Mouse (Mus musculus) forebrain, embryonic 13.5 days (tissue): ENCODE data around the gene Rad51b. TPM values are rescaled to one million over a fixed set of nuclear protein-coding genes. Genes with fewer than 3 reads are reported as not detected.

ENCODE experiments used
- ATAC-seq: fragments of 200-750 bp; cut with Nextera tagmentation; 2 replicates; pipeline ENCODE4 v1.8.0; 2017
- H3K27ac ChIP-seq: fragments of 300-500 bp; sonication (generic); 2 replicates; pipeline ENCODE4 v1.5.1; 2015; ENCODE audit warnings: inconsistent platforms, mild to moderate bottlenecking, moderate library complexity
- H3K27me3 ChIP-seq: fragments of 300-500 bp; sonication (generic); 2 replicates; pipeline ENCODE4 v1.6.1; 2015; ENCODE audit warnings: mild to moderate bottlenecking, inconsistent platforms
- H3K36me3 ChIP-seq: fragments of 300-500 bp; sonication (generic); 2 replicates; pipeline ENCODE4 v1.6.1; 2015; ENCODE audit warnings: mild to moderate bottlenecking, inconsistent platforms; ENCODE audit not compliant: poor library complexity, severe bottlenecking
- H3K4me1 ChIP-seq: fragments of 300-500 bp; sonication (generic); 2 replicates; pipeline ENCODE4 v1.6.1; 2015; ENCODE audit warnings: inconsistent platforms
- H3K4me2 ChIP-seq: fragments of 300-500 bp; sonication (generic); 2 replicates; pipeline ENCODE4 v1.6.1; 2015; ENCODE audit warnings: inconsistent platforms, mild to moderate bottlenecking, moderate library complexity
- H3K4me3 ChIP-seq: fragments of 300-500 bp; sonication (generic); 2 replicates; pipeline ENCODE4 v1.5.1; 2015; ENCODE audit warnings: mild to moderate bottlenecking, inconsistent platforms
- H3K9ac ChIP-seq: fragments of 300-500 bp; sonication (generic); 2 replicates; pipeline ENCODE4 v1.6.1; 2015; ENCODE audit warnings: mild to moderate bottlenecking, inconsistent platforms
- H3K9me3 ChIP-seq: fragments of 300-500 bp; sonication (generic); replicated peaks from 2 replicates; pipeline ENCODE4 v1.6.1; 2016; ENCODE audit warnings: inconsistent platforms
- WGBS: fragments of 180-500 bp; shearing (Covaris S2); methylation state at CpG from one replicate; pipeline ENCODE4 v1.1.7; 2015; 5-methylcytosine and 5-hydroxymethylcytosine counted together
- polyA plus RNA-seq: library from polyadenylated mRNA; unstranded; fragments of >200 nt; fragmentation: Nextera tagmentation; extraction: Ambion mirVana; gene quantifications from 2 replicates; pipeline ENCODE4 v1.2.1, GENCODE M21; 2015

Rad51b gene
- polyA plus RNA-seq, 1 experiment from 2014 or later = 5.7 TPM

DNA sequence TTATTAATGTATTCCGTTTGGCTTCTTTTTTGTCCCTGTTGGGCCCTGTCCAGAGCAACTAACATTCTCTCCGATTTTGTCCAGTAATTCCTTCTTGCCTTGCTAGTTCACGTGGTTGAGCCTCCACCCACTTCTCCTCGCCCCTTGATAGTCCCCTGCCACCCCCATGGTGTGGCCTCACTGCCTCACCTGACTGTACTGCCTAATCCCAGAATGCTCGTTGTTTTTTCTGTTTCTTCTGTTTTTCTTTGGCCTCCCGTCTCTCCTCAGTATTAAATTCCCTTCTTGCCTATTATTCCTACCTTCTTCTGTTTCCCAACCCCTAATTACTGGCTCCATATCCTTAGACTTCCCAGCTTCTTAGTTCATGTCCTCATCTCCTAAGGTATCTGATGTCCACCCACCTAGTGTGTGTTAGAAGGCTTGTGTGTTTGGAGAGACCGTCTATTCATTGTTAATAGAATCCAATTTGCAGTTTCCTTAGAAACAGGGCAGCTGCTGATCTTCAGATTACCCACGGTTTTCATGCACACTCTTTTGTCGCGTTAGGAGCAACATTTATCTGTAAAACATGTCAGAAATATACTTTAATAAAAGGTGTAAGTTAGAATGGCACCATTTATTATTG is 233.3 kb downstream of the Rad51b start:
- Histone ChIP-seq H3K9ac (no peak overlapping the region), H3K27me3 (peaks cover 3% of the 10 kb centered on the region; the same call in 1 of the 2 replicates), H3K27ac (peak overlapping the region; percentile 16; the same call in 1 of the 2 replicates), H3K4me2 (no peak overlapping the region), H3K9me3 (peaks cover 7% of the 10 kb centered on the region; the same call in 1 of the 2 replicates), H3K4me3 (no peak overlapping the region), H3K4me1 (peaks cover 33% of the 10 kb centered on the region), H3K36me3 (peaks cover 6% of the 10 kb centered on the region; the same call in 1 of the 2 replicates)
- WGBS = 25% methylated on average over 10 of the region's 10 CpGs
- no peak for ATAC-seq

DNA sequence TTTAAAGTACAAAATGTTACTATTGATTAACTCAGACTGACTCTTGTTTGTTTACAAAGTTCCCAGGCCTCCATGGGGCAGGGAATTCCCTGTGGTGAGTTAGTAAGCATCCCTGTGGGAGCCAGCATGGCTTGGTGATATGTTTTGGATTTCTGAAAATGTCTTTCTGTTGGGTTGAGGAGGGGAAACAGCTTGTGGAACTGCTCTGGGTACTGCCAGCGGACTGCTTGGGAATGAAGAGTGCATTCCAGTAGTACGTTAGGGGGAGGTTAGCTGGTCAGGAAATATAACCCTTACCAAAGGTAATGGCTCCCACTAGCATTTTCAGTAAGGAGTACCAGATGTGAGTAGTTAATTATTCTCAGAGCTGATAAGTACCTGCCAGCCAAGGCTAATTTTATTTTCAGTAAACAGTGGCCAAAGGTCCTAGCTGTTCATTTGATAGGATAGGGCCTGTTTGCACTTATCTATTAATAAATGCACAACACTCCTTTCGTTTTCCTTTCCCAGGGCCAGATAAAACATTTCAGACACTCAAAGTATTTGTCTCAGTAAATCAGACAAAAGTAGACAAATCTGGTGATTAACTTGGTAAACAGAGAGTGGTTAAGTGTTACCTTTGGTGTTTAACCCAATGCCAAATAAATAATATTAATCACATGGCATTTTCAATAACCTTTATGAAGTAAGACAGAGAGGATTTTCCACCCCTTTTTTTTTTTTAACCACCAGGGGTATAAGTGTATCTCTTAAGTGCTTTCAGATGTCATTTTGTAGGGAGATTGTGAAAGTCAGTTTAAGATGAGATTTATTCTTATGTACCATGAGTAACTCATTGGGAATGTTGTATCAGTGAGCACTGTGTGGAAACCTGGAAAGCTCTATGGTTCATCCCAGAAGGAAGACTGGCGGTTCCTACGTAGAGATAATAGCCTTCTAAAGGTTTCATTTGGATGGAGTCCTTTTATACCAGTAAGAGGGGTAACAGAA is 235.0 kb downstream of the Rad51b start:
- peaks cover 40% of the 10 kb centered on the region for H3K4me1 ChIP-seq
- H3K36me3 ChIP-seq = peaks cover 6% of the 10 kb centered on the region; the same call in 1 of the 2 replicates
- no peak overlapping the region for H3K4me3 ChIP-seq
- peaks cover 7% of the 10 kb centered on the region; the same call in 1 of the 2 replicates for H3K9me3 ChIP-seq
- no peak overlapping the region for H3K27ac ChIP-seq
- no peak overlapping the region for H3K9ac ChIP-seq
- H3K4me2 ChIP-seq = no peak overlapping the region
- H3K27me3 ChIP-seq = peaks cover 5% of the 10 kb centered on the region; the same call in 1 of the 2 replicates
- 83% methylated on average over 5 of the region's 5 CpGs for WGBS
- ATAC-seq = no peak

DNA sequence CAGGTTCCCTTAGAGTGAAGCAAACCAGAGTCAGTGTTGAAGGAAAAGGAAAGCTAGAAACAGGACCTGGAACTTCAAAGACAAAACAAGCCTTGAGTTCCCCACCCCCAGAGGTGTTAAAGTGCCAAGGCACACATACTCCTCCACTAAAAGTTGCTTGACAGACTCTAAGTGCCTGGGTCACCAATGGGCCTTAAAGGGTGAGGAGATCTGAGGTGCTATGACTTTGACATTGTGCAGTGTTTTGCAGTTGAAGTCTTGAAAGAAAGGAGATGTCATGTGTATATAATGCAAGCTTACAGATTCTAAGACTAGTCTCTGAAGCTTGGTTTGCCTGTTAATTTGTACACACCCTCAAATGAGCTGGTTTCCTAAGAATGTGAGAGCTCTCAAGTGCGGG is 237.7 kb downstream of the Rad51b start:
- Histone ChIP-seq H3K9me3 (0 out of 2 replicates have a peak, but pooled peaks cover under 1% of the 10 kb centered on the region), H3K27ac (peak overlapping the region; percentile 54), H3K36me3 (no peaks in the 10 kb centered on the region), H3K27me3 (peaks cover 26% of the 10 kb centered on the region), H3K4me3 (no peak overlapping the region), H3K9ac (no peak overlapping the region), H3K4me1 (peaks cover 40% of the 10 kb centered on the region), H3K4me2 (peak overlapping the region; percentile 23; the same call in 1 of the 2 replicates)
- 20% methylated on average over 1 of the region's 1 CpGs for WGBS
- peak; percentile 45; the same call in 1 of the 2 replicates for ATAC-seq

DNA sequence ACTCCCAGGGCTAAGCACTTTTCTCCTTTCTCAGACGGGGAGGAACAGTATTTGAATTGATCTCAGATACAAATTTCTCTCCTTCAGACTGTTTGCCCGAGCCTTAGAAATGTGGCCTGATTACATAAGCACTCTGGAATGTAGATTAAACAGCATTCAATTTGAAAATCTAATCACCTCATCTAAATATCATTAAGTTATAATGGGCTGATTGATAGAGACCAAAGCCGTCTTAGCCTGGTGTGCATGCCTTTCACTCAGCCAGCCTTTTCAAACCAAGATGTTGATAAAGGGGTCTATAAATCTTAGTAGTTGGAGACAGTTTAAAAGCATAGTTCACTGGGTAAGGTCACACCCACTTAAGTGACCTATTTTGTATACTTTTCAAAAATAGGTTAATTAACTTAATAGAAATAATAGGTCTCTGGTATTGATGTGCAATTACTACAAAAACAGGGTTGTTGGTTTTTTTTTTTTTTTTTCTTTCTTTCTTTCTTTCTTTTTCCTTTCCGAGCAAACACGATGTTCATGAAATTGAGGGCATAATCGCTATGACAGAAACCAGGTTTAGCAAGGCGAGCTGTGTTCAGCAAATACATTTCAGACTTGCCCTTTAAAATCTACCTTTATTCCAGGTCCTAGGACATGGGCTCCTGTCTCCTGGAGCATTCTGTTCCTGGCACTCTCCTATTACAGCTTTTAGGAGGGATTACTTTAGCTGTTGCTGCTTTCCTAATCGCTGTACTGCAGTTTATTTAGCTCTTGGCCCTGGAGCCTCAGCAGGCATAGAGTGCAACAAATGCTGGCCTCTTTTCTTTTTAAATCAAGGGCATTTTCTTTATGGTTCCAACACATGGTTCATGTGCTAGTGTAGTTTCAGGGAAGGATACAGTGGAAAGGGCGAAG is 238.7 kb downstream of the Rad51b start:
- Histone ChIP-seq H3K9me3 (no peaks in the 10 kb centered on the region), H3K4me1 (peaks cover 32% of the 10 kb centered on the region), H3K4me2 (peak overlapping the region; percentile 23; the same call in 1 of the 2 replicates), H3K27me3 (peaks cover 28% of the 10 kb centered on the region), H3K4me3 (no peak overlapping the region), H3K36me3 (no peaks in the 10 kb centered on the region), H3K9ac (0 out of 2 replicates have a peak overlapping the region, but pooled peaks have one; percentile 38), H3K27ac (peak overlapping the region; percentile 65)
- 10% methylated on average over 9 of the region's 9 CpGs for WGBS
- ATAC-seq = peak; percentile 89

DNA sequence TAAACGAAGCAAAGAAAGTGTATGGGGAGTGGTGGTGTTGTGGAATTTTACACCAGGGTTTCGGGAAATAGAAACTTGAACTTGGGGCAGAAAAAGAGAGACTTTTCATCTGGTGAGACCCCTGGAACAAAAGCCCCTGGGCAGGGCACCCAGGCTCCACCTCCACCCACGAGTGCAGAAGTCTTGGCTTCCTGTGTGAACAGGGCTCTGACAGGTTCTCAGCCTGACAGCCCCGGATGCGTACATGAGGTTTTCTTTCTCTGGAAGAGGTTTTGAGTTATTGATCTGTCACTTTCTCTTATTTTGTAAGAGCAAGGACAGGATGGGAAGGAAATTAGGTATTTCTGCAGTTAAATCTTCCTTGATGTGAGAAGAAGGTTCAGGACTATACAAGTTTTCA is 243.1 kb downstream of the Rad51b start:
- ATAC-seq = no peak
- H3K4me1 ChIP-seq = peaks cover 12% of the 10 kb centered on the region
- no peaks in the 10 kb centered on the region for H3K36me3 ChIP-seq
- no peaks in the 10 kb centered on the region for H3K9me3 ChIP-seq
- no peak overlapping the region for H3K9ac ChIP-seq
- 64% methylated on average over 5 of the region's 5 CpGs for WGBS
- no peak overlapping the region for H3K27ac ChIP-seq
- no peak overlapping the region for H3K4me2 ChIP-seq
- H3K4me3 ChIP-seq = no peak overlapping the region
- peaks cover 35% of the 10 kb centered on the region for H3K27me3 ChIP-seq

DNA sequence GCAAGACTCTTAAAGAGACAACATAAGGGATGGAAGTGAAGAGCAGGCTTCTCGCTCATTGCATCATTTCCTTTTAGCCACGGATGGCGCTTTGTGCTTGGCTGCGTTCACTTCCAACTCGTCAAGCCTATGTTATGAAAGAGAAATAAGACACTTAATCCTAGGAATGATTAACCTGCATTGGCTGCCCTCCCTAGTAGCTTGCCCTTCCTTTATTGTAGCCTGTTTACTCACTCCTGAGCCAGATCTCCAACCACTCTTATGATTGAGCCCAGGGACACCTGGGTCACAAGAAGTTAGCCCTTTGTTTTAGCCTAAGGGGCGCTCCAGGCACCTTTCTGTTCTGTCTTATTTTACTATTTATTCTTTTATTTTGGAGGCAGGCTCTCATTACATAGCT is 244.5 kb downstream of the Rad51b start:
- H3K4me1 ChIP-seq = peaks cover under 1% of the 10 kb centered on the region; the same call in 1 of the 2 replicates
- peaks cover 35% of the 10 kb centered on the region for H3K27me3 ChIP-seq
- WGBS = 84% methylated on average over 6 of the region's 6 CpGs
- no peak overlapping the region for H3K4me3 ChIP-seq
- H3K36me3 ChIP-seq = no peaks in the 10 kb centered on the region
- no peak overlapping the region for H3K27ac ChIP-seq
- no peak overlapping the region for H3K4me2 ChIP-seq
- H3K9ac ChIP-seq = no peak overlapping the region
- no peaks in the 10 kb centered on the region for H3K9me3 ChIP-seq
- no peak for ATAC-seq

DNA sequence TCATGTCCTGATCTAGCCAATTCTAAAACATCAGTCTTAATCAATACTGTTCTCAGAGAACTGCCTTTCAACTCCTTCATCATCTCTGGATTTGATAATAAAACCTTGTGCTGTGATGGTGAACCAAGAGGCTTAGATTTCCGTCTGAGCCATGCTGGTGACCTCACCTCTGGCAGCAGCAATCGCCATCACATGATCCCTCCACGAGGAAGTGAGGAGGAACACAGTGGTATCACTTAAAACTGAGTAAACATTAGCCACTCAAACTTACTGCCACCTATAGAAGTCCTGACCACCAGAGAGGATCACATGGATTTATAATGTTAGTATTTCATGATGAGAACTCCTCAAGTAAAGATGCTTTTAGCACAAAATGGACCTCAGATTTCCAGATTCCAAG is 248.0 kb downstream of the Rad51b start:
- H3K4me2 ChIP-seq = no peak overlapping the region
- H3K36me3 ChIP-seq = no peaks in the 10 kb centered on the region
- H3K27ac ChIP-seq = no peak overlapping the region
- 0 out of 2 replicates have a peak, but pooled peaks cover 10% of the 10 kb centered on the region for H3K27me3 ChIP-seq
- H3K9ac ChIP-seq = no peak overlapping the region
- no peaks in the 10 kb centered on the region for H3K9me3 ChIP-seq
- H3K4me3 ChIP-seq = no peak overlapping the region
- no peak for ATAC-seq
- 84% methylated on average over 3 of the region's 3 CpGs for WGBS
- H3K4me1 ChIP-seq = peaks cover 8% of the 10 kb centered on the region; the same call in 1 of the 2 replicates

DNA sequence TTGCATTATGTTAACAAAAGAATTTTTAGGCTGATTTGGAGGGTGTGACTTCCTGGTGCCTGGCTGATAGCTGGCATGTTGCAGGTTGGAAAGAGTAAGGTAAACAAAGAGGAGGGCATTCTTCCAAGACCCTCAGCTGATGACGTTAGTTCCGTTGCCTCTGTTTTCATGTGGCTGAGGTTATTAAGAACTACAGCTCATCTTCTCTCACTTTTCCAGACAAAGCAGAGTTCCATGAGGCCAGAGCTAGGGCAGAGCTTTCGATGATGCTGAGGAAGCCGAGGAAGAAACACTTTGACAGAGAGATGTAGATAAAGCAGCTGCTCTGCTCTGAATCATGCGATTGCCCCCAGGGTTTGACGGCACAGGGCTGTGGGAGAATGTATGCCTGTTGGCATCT is 250.5 kb downstream of the Rad51b start:
- Histone ChIP-seq H3K4me2 (no peak overlapping the region), H3K9ac (no peak overlapping the region), H3K9me3 (no peaks in the 10 kb centered on the region), H3K27me3 (no peaks in the 10 kb centered on the region), H3K4me3 (no peak overlapping the region), H3K27ac (no peak overlapping the region), H3K36me3 (no peaks in the 10 kb centered on the region), H3K4me1 (peaks cover 8% of the 10 kb centered on the region; the same call in 1 of the 2 replicates)
- no peak for ATAC-seq
- WGBS = 74% methylated on average over 6 of the region's 6 CpGs

DNA sequence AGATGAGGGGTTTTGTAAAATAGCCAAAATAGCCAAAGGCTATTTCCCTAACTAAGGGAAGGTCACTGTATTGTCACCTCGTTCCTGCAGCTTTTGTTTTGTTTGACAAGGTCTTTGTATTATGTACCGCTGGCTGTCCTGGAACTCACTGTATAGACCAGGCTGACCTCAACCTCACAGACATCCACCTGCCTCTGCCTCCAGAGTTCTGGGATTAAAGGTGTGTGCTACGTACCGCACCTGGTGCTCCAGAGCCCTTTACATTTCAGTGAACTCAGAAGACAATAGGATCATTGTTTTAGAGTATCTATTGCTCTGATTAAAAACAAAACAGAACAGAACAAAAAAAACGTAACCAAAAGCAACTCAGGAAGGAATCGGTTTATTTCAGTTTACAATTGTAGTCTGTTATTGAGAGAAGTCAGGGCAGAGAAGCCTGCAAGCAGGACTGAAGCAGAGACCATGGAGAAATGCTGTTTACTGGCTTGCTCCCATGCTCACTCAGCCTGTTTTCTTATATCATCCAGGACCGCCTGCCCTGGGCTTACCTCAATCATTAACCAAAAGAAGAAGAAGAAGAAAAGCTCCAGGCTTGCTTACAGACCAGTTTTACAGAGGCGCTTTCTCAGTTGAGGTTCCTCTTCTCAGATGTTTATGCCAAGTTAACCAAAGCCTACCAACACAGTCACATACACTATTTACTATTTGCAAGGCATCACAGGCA is 251.7 kb downstream of the Rad51b start:
- Histone ChIP-seq H3K9ac (no peak overlapping the region), H3K27me3 (no peaks in the 10 kb centered on the region), H3K9me3 (no peaks in the 10 kb centered on the region), H3K36me3 (no peaks in the 10 kb centered on the region), H3K4me3 (no peak overlapping the region), H3K4me1 (peaks cover 8% of the 10 kb centered on the region; the same call in 1 of the 2 replicates), H3K27ac (no peak overlapping the region), H3K4me2 (no peak overlapping the region)
- no peak for ATAC-seq
- WGBS = 71% methylated on average over 8 of the region's 8 CpGs

DNA sequence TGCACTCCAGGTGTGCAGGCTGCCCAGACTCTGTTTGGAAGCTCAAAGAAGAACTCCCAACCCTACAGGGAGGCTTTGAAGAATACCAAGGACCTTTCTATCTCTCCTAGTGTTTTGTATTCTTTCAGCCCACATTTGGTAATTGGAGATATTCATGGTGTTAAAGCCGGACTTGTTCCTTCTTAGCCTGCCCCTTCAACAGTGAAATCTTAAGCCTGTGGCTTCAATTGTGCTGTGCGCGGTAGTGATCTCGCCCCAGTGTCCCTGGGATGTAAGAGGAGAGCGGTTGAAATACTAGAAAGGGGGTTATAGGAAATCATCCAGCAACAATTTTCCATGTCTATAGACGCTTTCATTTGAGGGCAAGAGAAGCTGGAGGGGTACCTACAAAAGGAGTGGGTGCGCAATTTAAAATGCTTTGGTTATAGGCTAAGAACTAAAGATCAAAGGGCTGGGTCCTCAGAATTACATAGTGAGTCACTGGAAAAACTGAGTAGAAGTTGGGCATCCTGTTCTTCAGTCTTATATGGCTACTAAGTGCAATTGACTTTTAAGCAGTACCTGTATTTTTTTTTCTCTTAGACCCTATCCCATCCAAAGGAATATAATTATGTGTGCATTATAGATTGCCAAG is 253.1 kb downstream of the Rad51b start:
- WGBS = 65% methylated on average over 7 of the region's 7 CpGs
- no peak for ATAC-seq
- no peak overlapping the region for H3K4me3 ChIP-seq

More for the DNA sequence above, 253.1 kb downstream of the Rad51b start:
- Histone ChIP-seq H3K9ac (no peak overlapping the region), H3K9me3 (no peaks in the 10 kb centered on the region), H3K27ac (no peak overlapping the region), H3K4me1 (peaks cover 8% of the 10 kb centered on the region; the same call in 1 of the 2 replicates), H3K36me3 (no peaks in the 10 kb centered on the region), H3K4me2 (no peak overlapping the region), H3K27me3 (no peaks in the 10 kb centered on the region)
